Mouse (Mus musculus): ENCODE measurements at regions not wholly inside any gene's neighbourhood (a gene's known extent, or its start where the extent isn't known, plus 50 kb on each side); places are given as distances from the start of the nearest gene placed in this dataset.

GRCm38 (mm10) chr15:6997871-6998270, 92.5 kb upstream of the Lifr start:
- TF ChIP-seq EP300 (IDR thresholded peaks at IDR 0.05; ENCODE audit: low read depth in 1 of 2, low read length in 2 of 2) (no peak), TAL1 (IDR thresholded peaks at IDR 0.05; ENCODE audit: low read length) (no peak), POLR2AphosphoS2 (IDR thresholded peaks at IDR 0.05; ENCODE audit: low read length) (no peak), E2F4 (IDR thresholded peaks at IDR 0.05; ENCODE audit: borderline replicate concordance, low read depth, low read length) (no peak), CHD1 (IDR thresholded peaks at IDR 0.05; ENCODE audit: low read depth, low read length) (no peak), CTCF (IDR thresholded peaks at IDR 0.05 in 2 of 3, conservative IDR thresholded peaks at IDR 0.05 in 1 of 3; ENCODE audit: control insufficient read depth in 1 of 3, insufficient read depth in 1 of 3, low read depth in 2 of 3, low read length in 3 of 3, poor library complexity in 1 of 3, severe bottlenecking in 1 of 3) (no peak), TBP (IDR thresholded peaks at IDR 0.05; ENCODE audit: low read depth, low read length) (no peak), RCOR1 (IDR thresholded peaks at IDR 0.05; ENCODE audit: low read depth, low read length) (no peak), CHD2 (IDR thresholded peaks at IDR 0.05; ENCODE audit: low read length) (no peak), MAX (IDR thresholded peaks at IDR 0.05; ENCODE audit: low read length) (no peak), MAZ (IDR thresholded peaks at IDR 0.05; ENCODE audit: low read depth, low read length) (no peak), POLR2A (IDR thresholded peaks at IDR 0.05; ENCODE audit: control insufficient read depth in 1 of 2, insufficient read depth in 1 of 2, low read depth in 1 of 2, low read length in 2 of 2, poor library complexity in 1 of 2) (no peak), ELF1 (IDR thresholded peaks at IDR 0.05; ENCODE audit: low read depth, low read length) (no peak)

Data from MEL (cell line).